Mouse (Mus musculus) Patski (cell line): Measurements from ENCODE around the gene 1110051M20Rik. TPM values are rescaled to one million over a fixed set of nuclear protein-coding genes. Genes with fewer than 3 reads are reported as not detected.

Source experiments
- ATAC-seq: fragments of 100-300 bp; one replicate; pipeline ENCODE4 v1.8.0; 2021
- CTCF ChIA-PET: fragments of 350-600 bp; sonication (Branson Sonifier 250); formaldehyde crosslinking; loops from one replicate; lab custom pipeline; 2022; ENCODE audit warnings: inconsistent platforms; lab: Charles Lee
- POLR2A ChIA-PET: fragments of 350-600 bp; sonication (Branson Sonifier 250); formaldehyde crosslinking; loops from one replicate; lab custom pipeline; 2022; ENCODE audit warnings: antibody characterized with exemption, inconsistent platforms; lab: Charles Lee
- DNase-seq: peaks from one replicate; pipeline ENCODE4 v3.0.0-alpha.2; 2011; ENCODE audit warnings: low read depth, low spot score
- H3K27me3 ChIP-seq: fragments of 371-371 bp; one replicate; pipeline ENCODE4 v1.5.1; 2021
- CTCF ChIP-seq: fragments of 100-300 bp; IDR thresholded peaks from one replicate; pipeline ENCODE4 v1.5.1; 2021
- in situ Hi-C: fragments of 300-500 bp; cut with MboI; formaldehyde crosslinking; loops from 3 replicates; pipeline ENCODE4 v1.11.1; 2018; ENCODE audit warnings: low pct_unique_long_range_greater_than_20kb, mixed read lengths
- polyA plus RNA-seq: library from polyadenylated mRNA; unstranded; gene quantifications from one replicate; pipeline ENCODE4 v1.2.3, GENCODE M21; 2021

1110051M20Rik gene
- polyA plus RNA-seq, 1 experiment from 2014 or later: 15.1 TPM

DNA sequence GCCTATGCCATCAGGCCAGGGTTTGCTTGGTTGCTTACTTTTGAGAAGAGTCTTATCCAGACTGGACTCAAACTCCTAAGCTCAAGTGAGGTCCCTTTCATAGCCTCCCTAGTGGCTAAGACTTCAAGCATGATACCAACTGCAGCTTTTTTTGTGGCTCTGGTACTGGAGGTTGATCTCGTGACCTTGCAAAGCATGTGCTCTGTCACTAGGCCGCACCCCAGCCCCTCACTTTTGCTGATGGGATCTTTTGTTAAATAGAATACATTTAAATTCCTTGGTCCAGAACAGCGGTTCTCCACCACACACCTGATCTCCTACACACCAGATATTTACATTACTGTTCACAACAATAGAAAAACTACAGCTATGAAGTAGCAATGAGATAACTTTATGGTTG lies 150.3 kb downstream of the 1110051M20Rik start:
- CTCF ChIA-PET: interaction anchor here (1.1 to 1.6 kb wide), 3 partner anchors 9 to 35 kb away, joined by 4 to 6 read pairs (median 5); no protein-coding TSS in a partner anchor
- POLR2A ChIA-PET: no interaction called here
- no peak for TF ChIP-seq CTCF
- in situ Hi-C loops: no loop called here
- no peaks in the 10 kb centered on the region for H3K27me3 ChIP-seq
- DNase-seq (no peak), ATAC-seq (no peak)

DNA sequence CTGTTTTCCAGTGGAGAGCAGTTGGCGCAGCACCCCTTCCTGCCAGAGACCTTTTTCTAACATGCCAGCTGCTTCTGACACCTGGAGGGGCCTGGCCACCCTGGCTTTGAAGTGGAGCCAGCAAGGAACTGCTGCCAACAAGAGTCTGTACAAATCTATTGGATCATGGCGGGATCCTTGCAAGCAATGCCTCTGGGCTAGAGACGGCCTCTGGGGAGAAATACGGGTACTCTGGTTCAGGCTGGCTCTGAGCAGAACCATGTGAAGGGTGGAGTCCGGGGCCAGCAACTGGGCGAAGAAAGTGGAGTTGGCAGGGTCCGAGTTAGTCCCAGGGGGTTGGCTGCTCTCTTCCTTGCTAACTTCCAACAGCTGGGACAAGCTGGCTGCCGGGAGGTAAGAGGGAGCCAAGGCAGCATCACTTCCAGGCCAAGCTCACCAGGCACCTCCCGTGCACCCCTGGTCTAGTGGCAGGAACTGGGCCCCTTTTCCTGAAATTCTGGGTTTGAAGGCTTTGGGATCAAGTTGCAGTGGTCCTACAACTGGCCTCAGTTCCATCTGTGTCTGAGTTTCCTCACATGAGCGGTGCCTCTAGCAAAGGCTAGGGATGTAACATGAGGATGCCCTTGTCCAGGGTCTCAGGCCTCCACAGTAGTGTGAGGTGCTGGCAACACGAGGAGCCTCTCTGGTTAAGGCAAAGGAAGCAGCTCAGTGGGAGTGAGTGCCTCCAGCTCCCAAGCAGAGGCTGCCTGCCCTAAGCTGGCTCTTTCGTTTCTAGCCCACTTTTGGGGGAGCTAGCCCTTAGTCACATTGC lies 153.1 kb downstream of the 1110051M20Rik start:
- no peak for DNase-seq
- POLR2A ChIA-PET: interaction anchor here (0.7 kb wide), 1 partner anchor 156 kb away, joined by 3 read pairs; no protein-coding TSS in a partner anchor
- H3K27me3 ChIP-seq: no peaks in the 10 kb centered on the region
- ATAC-seq: no peak
- in situ Hi-C loops: no loop called here
- TF ChIP-seq CTCF: no peak
- CTCF ChIA-PET: no interaction called here

DNA sequence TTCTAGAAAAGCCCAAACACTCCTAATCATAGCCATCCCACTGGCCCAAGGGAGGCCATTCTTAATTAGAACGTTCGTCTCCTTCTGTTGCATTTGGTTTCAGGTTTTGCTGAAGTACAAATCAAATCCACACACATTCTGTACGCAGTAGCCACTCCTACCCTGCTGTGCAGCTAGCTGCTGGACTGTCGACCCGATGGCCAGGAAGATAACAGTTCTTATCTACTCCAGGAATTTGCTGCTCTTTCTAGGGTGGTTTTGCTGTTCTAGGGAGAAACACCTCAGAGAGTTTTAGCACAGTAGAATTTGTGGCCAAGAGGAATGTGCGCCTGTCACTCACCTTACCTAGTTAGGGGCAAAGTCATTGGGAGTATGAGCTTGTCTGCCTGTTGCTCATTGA lies 156.9 kb downstream of the 1110051M20Rik start:
- ChIA-PET POLR2A (no interaction called here), CTCF (interaction anchor here (1.5 kb wide), 1 partner anchor 193 kb away, joined by 4 read pairs; no protein-coding TSS in a partner anchor)
- no peak for TF ChIP-seq CTCF
- H3K27me3 ChIP-seq: no peaks in the 10 kb centered on the region
- in situ Hi-C loops: no loop called here
- DNase-seq (no peak), ATAC-seq (no peak)

DNA sequence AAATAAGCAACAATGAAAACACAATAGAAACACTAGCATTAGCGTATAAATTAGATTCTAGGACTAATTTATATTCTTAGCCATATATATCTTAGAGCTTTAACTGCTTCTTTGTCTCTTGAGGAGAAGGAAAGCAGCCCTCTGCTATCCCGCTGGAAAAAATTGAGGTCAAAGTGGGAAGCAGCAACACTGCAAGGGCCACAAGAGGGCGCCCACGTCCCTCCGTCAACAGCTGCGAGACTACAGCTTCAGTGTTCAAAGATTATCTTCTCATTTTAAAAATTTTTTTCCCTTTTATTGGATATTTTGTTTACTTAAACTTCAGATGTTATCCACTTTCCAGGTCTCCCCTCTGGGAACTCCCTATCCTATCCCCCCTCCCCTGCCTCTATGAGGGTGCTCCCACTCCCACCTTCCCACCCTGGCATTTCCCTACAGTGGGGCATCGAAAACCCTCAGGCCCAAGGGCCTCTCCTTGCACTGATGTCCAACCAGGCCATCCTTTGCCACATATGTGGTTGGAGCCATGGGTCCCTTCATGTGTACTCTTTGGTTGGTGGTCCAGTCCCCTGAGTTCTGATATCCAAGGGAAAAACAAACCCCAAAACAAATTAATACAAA lies 158.5 kb downstream of the 1110051M20Rik start:
- peak; percentile 95 for TF ChIP-seq CTCF
- POLR2A ChIA-PET: interaction anchor here (1.1 kb wide), 1 partner anchor 195 kb away, joined by 3 read pairs; no protein-coding TSS in a partner anchor

GRCm38 (mm10) chr2:91284375-91285199 lies 159.9 kb downstream of the 1110051M20Rik start:
- no peak for TF ChIP-seq CTCF
- ATAC-seq: no peak
- POLR2A ChIA-PET: no interaction called here
- in situ Hi-C loops: loop anchor here (5.0 kb wide), 1 partner anchor 198 kb away; no protein-coding TSS in a partner anchor
- no peak for DNase-seq
- no peaks in the 10 kb centered on the region for H3K27me3 ChIP-seq
- CTCF ChIA-PET: interaction anchor here (1.1 to 1.9 kb wide), 9 partner anchors 10 to 220 kb away, joined by 3 to 6 read pairs (median 5); no protein-coding TSS in a partner anchor

More for the DNA sequence above, 158.5 kb downstream of the 1110051M20Rik start:
- in situ Hi-C loops: no loop called here
- CTCF ChIA-PET: interaction anchor here (0.9 to 1.9 kb wide), 18 partner anchors 9 to 218 kb away, joined by 3 to 6 read pairs (median 5); no protein-coding TSS in a partner anchor
- ATAC-seq (peak; percentile 44), DNase-seq (no peak)
- no peaks in the 10 kb centered on the region for H3K27me3 ChIP-seq

GRCm38 (mm10) chr2:91283972-91284371 lies 160.5 kb downstream of the 1110051M20Rik start:
- ATAC-seq (no peak), DNase-seq (no peak)
- no peaks in the 10 kb centered on the region for H3K27me3 ChIP-seq
- in situ Hi-C loops: loop anchor here (5.0 kb wide), 1 partner anchor 198 kb away; no protein-coding TSS in a partner anchor
- TF ChIP-seq CTCF: no peak
- ChIA-PET POLR2A (no interaction called here), CTCF (interaction anchor here (1.5 kb wide), 1 partner anchor 172 kb away, joined by 3 read pairs; no protein-coding TSS in a partner anchor)

GRCm38 (mm10) chr2:91281366-91281765 lies 163.1 kb downstream of the 1110051M20Rik start:
- in situ Hi-C loops: loop anchor here (5.0 kb wide), 1 partner anchor 201 kb away; no protein-coding TSS in a partner anchor
- ChIA-PET CTCF (no interaction called here), POLR2A (interaction anchor here (0.6 kb wide), 1 partner anchor 245 kb away, joined by 3 read pairs; the partner anchor contains the start of gene Ckap5)
- H3K27me3 ChIP-seq: no peaks in the 10 kb centered on the region
- no peak for TF ChIP-seq CTCF
- ATAC-seq (no peak), DNase-seq (no peak)

GRCm38 (mm10) chr2:91279372-91279755 lies 165.1 kb downstream of the 1110051M20Rik start:
- POLR2A ChIA-PET: no interaction called here
- CTCF ChIA-PET: no interaction called here
- no peak for TF ChIP-seq CTCF
- no peaks in the 10 kb centered on the region for H3K27me3 ChIP-seq
- no peak for DNase-seq
- in situ Hi-C loops: no loop called here
- ATAC-seq: no peak

GRCm38 (mm10) chr2:91278749-91279371 lies 165.6 kb downstream of the 1110051M20Rik start:
- DNase-seq (no peak), ATAC-seq (no peak)
- POLR2A ChIA-PET: interaction anchor here (0.8 to 2.5 kb wide), 2 partner anchors 10 to 13 kb away, joined by 4 to 7 read pairs; no protein-coding TSS in a partner anchor

More at GRCm38 (mm10) chr2:91278749-91279371, 165.6 kb downstream of the 1110051M20Rik start:
- no peaks in the 10 kb centered on the region for H3K27me3 ChIP-seq
- in situ Hi-C loops: no loop called here
- no peak for TF ChIP-seq CTCF
- CTCF ChIA-PET: no interaction called here
